Mouse (Mus musculus): ENCODE measurements around the gene Higd1a. TPM values are rescaled to one million over a fixed set of nuclear protein-coding genes. Genes with fewer than 3 reads are reported as not detected.

Gene Higd1a
- total RNA-seq, 2 experiments from 2014 or later, result 82.9 to 95.7 TPM

DNA sequence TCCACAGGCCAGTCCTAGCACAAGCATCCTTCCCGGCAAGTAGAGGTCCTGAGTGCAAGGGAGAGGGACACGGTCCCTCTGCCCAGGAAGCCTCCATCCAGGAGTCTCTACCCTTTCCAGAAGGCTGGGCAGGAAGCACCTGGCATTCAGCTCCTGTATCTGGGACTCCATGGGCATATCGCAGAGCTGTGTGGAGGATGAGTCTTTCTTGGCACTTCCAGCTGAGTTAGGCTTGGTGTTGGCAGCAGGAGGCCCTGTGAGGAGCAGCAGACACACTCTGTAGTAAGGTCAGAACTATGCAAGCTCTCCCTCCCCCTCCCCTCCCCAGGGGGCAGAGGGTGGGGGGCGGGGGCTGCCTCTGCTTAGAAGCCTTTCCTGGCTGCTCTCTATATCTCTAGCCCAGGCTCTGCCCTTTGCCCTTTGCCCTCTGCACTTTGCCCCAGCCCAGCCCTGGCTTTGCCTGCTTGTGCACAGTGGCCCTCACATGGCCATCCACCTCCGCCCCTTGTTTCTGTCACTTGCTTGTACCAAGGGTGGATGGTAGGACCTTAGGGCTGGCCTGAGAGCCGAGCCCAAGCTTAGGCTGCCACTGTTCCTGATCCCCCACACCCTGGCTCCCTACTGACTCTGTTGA lies 59.2 kb downstream of the Higd1a start:
- no peak for DNase-seq (ENCODE audit: low spot score)

Other genes starting within 250 kb of the Higd1a start
- not detected for gene Lyzl4, start 216.3 kb downstream of the Higd1a start, total RNA-seq (2021)
- gene Vipr1, start 215.6 kb downstream of the Higd1a start, total RNA-seq (2021), result 1 to 10 TPM; 1.1 to 1.5 TPM
- 1 to 10 TPM; 5.4 to 5.5 TPM for gene Sec22c, start 152.9 kb downstream of the Higd1a start, total RNA-seq (2021)
- gene Ss18l2, start 148.0 kb downstream of the Higd1a start, total RNA-seq (2021), result 100 to 1,000 TPM; 108 to 115 TPM
- gene Nktr, start 139.2 kb downstream of the Higd1a start, total RNA-seq (2021), result 10 to 100 TPM; 31.7 to 37.0 TPM
- gene Zfp651, start 99.0 kb downstream of the Higd1a start, total RNA-seq (2021), result 100 to 1,000 TPM; 123 to 131 TPM
- gene Klhl40, start 80.8 kb downstream of the Higd1a start, total RNA-seq (2021), result 100 to 1,000 TPM; 121 to 228 TPM
- 100 to 1,000 TPM; 125 to 145 TPM for gene Hhatl, start 65.9 kb downstream of the Higd1a start, total RNA-seq (2021)
- gene Ccdc13, start 18.9 kb downstream of the Higd1a start, total RNA-seq (2021), result under 1 TPM in 1 of 2 experiments, not detected in 1; 0.17 TPM
- 1 to 10 TPM in 1 of 2 experiments, under 1 TPM in 1; 0.64 to 1.8 TPM for gene Ackr2, start 40.0 kb upstream of the Higd1a start, total RNA-seq (2021)
- gene Cyp8b1, start 57.9 kb upstream of the Higd1a start, total RNA-seq (2021), result not detected
- gene Fam198a, start 92.6 kb upstream of the Higd1a start, total RNA-seq (2021), result under 1 TPM; 0.62 to 0.71 TPM
- gene Pomgnt2, start 138.7 kb upstream of the Higd1a start, total RNA-seq (2021), result 10 to 100 TPM; 15.9 to 16.6 TPM

Measured in gastrocnemius, adult 18-20 months (tissue).